Mouse (Mus musculus): ENCODE measurements around the gene Sgsm3. TPM values are rescaled to one million over a fixed set of nuclear protein-coding genes. Genes with fewer than 3 reads are reported as not detected.

Gene Sgsm3
- total RNA-seq, 2 experiments from 2014 or later = 72.8 to 73.7 TPM

GRCm38 (mm10) chr15:81021377-81021776 is 43.8 kb downstream of the Sgsm3 start:
- DNase-seq (ENCODE audit: extremely low spot score in 1 of 2, low spot score in 1 of 2) = no peak

GRCm38 (mm10) chr15:81022437-81022836 is 44.9 kb downstream of the Sgsm3 start:
- no peak for DNase-seq (ENCODE audit: extremely low spot score in 1 of 2, low spot score in 1 of 2)

- DNase-seq (ENCODE audit: extremely low spot score in 1 of 2, low spot score in 1 of 2) = no peak
These were observed 46.3 kb downstream of the Sgsm3 start for GRCm38 (mm10) chr15:81023842-81024241.

GRCm38 (mm10) chr15:81026901-81027300 is 49.3 kb downstream of the Sgsm3 start:
- DNase-seq (ENCODE audit: extremely low spot score in 1 of 2, low spot score in 1 of 2) = no peak

GRCm38 (mm10) chr15:81027378-81028173 is 50.0 kb downstream of the Sgsm3 start:
- DNase-seq (ENCODE audit: extremely low spot score in 1 of 2, low spot score in 1 of 2) = peak; percentile 78 to 92

GRCm38 (mm10) chr15:81030891-81031425 is 53.4 kb downstream of the Sgsm3 start:
- DNase-seq (ENCODE audit: extremely low spot score in 1 of 2, low spot score in 1 of 2) = no peak

- no peak for DNase-seq (ENCODE audit: extremely low spot score in 1 of 2, low spot score in 1 of 2)
These were observed 54.0 kb downstream of the Sgsm3 start for GRCm38 (mm10) chr15:81031611-81032010.

- DNase-seq (ENCODE audit: extremely low spot score in 1 of 2, low spot score in 1 of 2) = no peak
These were observed 55.5 kb downstream of the Sgsm3 start for GRCm38 (mm10) chr15:81032941-81033629.

GRCm38 (mm10) chr15:81034119-81034518 is 56.6 kb downstream of the Sgsm3 start:
- DNase-seq (ENCODE audit: extremely low spot score in 1 of 2, low spot score in 1 of 2) = no peak

- DNase-seq (ENCODE audit: extremely low spot score in 1 of 2, low spot score in 1 of 2) = no peak
These were observed 58.0 kb downstream of the Sgsm3 start for GRCm38 (mm10) chr15:81035417-81036162.

- DNase-seq (ENCODE audit: extremely low spot score in 1 of 2, low spot score in 1 of 2) = no peak
These were observed 60.9 kb downstream of the Sgsm3 start for GRCm38 (mm10) chr15:81038419-81038818.

GRCm38 (mm10) chr15:81041767-81042166 is 64.2 kb downstream of the Sgsm3 start:
- no peak for DNase-seq (ENCODE audit: extremely low spot score in 1 of 2, low spot score in 1 of 2)

GRCm38 (mm10) chr15:81042276-81042931 is 64.8 kb downstream of the Sgsm3 start:
- no peak for DNase-seq (ENCODE audit: extremely low spot score in 1 of 2, low spot score in 1 of 2)

- DNase-seq (ENCODE audit: extremely low spot score in 1 of 2, low spot score in 1 of 2) = no peak
These were observed 66.9 kb downstream of the Sgsm3 start for GRCm38 (mm10) chr15:81044446-81044845.

GRCm38 (mm10) chr15:81045336-81045735 is 67.8 kb downstream of the Sgsm3 start:
- no peak for DNase-seq (ENCODE audit: extremely low spot score in 1 of 2, low spot score in 1 of 2)

- no peak for DNase-seq (ENCODE audit: extremely low spot score in 1 of 2, low spot score in 1 of 2)
These were observed 68.5 kb downstream of the Sgsm3 start for GRCm38 (mm10) chr15:81046061-81046460.

GRCm38 (mm10) chr15:81047497-81047896 is 69.9 kb downstream of the Sgsm3 start:
- no peak for DNase-seq (ENCODE audit: extremely low spot score in 1 of 2, low spot score in 1 of 2)

GRCm38 (mm10) chr15:81049401-81050053 is 72.0 kb downstream of the Sgsm3 start:
- DNase-seq (ENCODE audit: extremely low spot score in 1 of 2, low spot score in 1 of 2) = peak in 1 of 2 experiments; percentile 36

GRCm38 (mm10) chr15:81050488-81050887 is 72.9 kb downstream of the Sgsm3 start:
- DNase-seq (ENCODE audit: extremely low spot score in 1 of 2, low spot score in 1 of 2) = no peak

GRCm38 (mm10) chr15:81052491-81052890 is 74.9 kb downstream of the Sgsm3 start:
- no peak for DNase-seq (ENCODE audit: extremely low spot score in 1 of 2, low spot score in 1 of 2)

Measured in layer of hippocampus, postnatal 25 days (tissue).